Mouse (Mus musculus) stomach, postnatal 0 days (tissue): ENCODE results near the gene Yy1.

Source experiments
- CTCF ChIP-seq: IDR thresholded peaks from 2 replicates; pipeline ENCODE4 v1.5.1; 2016; ENCODE audit warnings: antibody characterized with exemption, low read depth, mild to moderate bottlenecking, moderate library complexity
- EP300 ChIP-seq: optimal IDR thresholded peaks from 2 replicates; pipeline ENCODE3; 2016; ENCODE audit warnings: antibody characterized with exemption

GRCm38 (mm10) chr12:108787329-108787728 lies 5.4 kb upstream of the Yy1 start:
- TF ChIP-seq CTCF (no peak), EP300 (no peak)
